Mouse (Mus musculus) cerebellum, adult 9-10 months (tissue): Measurements from ENCODE around the gene Abr.

Experiments
- DNase-seq: peaks from one replicate; pipeline ENCODE4 v3.0.0; 2022

Gene Abr

DNA sequence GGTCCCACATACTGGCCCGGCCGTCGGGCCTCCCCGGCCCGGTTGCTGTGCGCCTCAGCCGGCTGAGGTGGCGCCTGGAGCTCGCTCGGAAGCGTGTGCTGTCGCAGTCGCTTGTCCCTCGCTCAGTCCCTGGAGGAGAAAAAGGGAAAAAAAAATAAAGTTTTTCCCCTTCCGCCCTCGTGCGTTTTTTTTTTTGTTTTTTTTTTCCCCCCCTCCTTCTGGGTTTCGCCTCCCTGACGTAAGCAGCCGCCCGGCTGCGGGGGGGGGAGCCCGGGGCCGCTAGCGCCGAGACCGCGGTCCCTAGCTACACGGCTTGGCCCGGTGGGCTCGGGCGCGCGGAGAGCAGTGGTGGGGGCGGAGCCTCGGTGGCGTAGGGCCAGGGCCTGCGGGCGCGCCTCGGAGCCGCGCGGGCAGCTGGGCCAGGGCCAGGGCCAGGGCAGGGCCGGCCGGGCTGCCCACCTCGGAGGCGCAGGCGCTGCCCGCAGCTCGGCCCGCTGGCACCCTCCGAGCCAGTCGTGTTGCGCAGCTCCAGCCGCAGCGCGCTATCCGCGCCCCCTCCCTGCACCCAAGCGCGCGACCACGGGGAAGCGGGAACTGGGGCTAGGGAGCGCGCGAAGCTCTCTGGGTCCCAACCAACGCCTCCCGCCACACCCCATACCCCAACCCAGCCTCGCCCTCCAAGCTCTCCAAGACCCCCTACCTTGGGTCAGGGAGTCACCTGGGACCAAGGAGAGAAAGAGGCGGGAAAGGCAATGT lies 1.3 kb upstream of the Abr start:
- no peak for DNase-seq

DNA sequence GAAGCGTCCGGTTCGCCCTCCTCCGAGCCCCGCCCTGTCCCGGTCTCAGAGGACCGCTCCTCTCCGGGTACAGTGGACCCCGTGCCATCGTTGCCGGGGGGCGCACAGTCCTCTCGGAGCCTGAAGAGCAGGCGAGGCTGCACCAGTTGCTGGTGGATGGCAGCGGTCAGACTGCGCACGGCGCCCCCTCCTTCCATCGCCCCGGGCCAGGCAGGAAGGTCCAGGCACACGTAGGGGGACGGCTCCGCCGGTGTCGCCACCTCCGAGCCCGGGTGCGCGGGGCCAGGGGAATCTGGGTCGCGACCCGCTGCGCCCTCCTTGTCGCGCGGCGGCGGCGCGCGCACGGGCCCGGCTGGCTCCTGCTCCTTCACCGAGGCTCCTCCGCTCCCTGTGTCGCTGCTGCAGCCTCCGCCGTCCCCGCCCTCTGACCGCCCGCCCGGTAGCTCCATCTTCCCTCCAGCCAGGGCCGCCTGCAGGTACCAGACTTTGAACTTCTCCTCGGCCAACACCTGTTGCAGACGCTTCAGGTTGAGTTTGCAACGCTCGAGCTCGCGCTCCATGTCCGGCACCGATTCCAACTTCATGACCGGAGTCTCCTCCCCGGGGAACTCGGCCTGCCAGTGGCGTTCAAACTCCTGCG lies 572 bp upstream of the Abr start:
- no peak for DNase-seq

GRCm38 (mm10) chr11:76618134-76618533 lies 4.0 kb downstream of the Abr start:
- no peak for DNase-seq

DNA sequence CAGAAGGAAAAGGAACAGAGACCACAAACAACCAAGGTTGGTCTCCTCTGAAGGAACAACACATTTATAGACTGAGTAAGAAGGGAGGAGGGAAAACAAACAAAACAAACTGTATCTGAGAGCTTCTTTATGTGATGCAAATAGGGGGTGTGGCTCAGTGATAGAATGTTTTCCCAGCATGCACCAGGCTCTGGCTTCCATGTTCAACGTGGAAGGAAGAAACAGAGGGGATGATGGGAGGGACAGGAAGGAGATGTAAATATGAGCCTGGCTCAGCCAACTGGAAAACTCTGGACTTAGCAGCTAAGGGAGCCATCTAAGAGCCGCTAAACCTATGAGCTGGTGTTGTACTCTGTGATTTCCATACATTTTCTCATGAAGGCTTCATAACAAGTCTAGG lies 7.9 kb downstream of the Abr start:
- no peak for DNase-seq

- peak; percentile 66 for DNase-seq
Observed at GRCm38 (mm10) chr11:76612638-76613104, 9.4 kb downstream of the Abr start.

- no peak for DNase-seq
Observed at GRCm38 (mm10) chr11:76610948-76611347, 11.2 kb downstream of the Abr start.

GRCm38 (mm10) chr11:76606521-76606920 lies 15.6 kb downstream of the Abr start:
- DNase-seq: no peak

GRCm38 (mm10) chr11:76599219-76599618 lies 22.9 kb downstream of the Abr start:
- DNase-seq: no peak

DNA sequence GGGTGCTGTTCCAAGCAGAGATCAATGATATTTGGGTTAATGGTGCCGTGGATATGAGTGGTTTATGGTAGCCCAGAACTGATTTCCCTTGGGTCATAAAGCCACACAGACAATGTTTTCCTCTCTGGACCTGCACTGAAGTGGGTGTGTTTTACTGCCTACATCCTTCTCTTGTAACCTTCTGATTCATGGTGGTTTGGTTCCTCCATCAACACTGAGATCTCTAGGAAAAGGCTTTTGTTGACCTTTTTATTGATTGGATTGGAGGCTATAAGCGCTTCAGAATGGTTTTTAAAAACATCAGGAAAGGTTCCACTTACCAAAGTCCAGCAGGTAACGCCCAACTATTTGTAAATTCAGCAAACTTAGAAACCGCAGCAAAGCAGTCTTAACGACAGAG lies 23.4 kb downstream of the Abr start:
- no peak for DNase-seq

DNA sequence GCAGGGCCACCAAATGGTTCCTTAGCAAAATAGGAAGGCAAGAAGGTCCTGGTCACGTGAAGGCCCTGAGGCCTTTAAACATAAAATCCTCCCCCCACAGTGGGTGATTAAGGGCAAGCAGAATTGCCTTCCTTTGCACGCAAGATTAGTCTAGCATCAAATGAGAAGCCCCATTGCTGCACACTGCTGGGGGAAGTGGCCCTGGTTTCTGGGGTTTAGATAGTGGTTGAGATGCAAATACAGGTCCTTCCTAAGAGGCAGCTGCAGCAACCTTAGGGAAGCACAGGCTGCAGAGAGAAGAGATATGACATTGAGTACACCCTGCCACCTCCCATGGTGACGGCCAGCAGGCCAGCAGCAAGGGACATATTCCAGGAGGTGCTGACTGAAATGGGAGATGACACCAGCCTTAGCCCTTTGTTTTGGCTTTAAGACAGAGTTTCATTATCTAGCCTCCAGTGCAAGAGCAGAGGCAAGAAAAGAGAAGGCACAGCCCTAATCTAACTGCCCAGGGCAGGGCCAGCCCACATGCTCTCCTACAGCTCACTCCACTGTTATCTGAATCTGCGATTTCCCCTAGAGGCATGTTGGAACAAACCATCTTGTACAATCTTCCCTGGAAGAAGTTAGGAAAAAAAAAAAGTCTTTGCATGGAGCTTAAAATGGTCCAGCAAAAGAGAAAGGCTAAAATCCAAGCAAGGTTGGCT lies 28.3 kb downstream of the Abr start:
- no peak for DNase-seq

DNA sequence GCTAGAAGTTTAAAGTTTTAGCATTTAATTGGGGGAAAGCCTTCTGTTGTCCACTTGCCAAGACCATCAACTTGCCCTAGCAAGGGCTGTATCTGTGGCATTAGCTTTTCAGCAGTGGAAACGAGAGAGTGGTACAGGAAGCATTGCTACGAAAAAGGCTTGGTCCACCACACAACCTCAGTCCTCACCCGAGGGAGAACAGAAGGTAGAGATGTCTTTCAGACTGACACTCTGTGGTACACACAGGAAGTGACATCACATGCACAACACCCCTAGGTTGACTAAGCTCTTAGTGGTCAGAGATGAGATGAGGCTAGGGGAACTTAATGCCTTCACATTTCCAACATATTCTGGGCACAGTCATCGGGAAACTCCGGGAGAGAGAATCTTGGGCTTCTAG lies 32.4 kb downstream of the Abr start:
- no peak for DNase-seq

DNA sequence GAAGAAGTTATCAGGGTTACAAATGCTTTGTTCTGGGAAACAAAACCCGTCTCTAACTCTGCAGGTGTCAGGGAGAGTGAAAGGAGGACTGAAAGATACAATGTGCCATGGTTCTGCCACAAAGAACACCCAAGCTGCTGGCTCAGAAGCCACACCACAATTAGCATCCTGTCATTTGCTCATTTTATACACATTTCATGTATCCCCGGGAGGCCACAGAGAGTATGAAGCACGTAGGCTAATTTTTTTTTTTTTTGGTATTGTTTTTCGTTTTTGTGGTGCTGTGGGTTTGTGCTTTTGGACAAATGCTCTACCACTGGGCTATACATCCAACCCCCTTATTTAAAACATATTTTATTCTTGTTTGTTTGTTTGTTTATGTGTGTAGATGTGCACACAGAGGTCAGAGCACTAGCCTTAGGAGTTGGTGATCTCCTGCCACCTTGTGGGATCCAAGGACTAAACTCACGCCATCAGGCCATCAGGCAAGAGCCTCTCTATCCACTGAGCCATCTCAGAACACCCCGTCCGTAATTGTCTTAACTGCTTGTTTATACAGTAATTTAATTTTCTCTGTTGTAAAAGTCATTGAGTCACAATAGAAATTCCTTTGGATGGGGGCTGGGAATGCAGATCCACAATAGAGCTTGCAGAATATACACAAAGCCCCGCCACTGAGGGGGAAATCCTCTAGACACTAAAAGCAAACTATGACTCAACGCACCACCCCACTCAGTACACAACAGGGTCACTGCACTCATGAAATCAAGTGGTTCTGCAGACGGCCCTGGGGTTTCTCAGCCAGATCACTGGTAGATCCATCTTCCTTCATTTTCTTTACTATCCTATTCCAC lies 33.3 kb downstream of the Abr start:
- no peak for DNase-seq

DNA sequence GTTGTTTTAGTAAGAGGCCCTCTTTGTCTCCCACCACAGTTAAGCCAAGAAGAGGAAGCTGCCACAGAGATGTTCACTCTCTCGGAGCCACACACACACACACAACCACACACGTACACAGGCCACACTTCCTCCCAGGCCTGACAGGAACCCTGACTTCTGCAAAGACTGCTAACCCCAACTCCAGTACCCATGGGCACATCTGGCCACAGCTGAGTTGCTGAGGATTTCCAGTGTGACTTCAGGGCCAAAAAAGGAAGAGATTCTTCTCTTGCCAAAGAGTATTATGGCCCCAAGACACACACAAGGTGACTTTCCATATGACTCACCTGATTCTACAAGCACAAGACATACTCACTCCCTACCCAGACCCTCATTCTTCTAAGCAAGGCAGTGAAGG lies 34.1 kb downstream of the Abr start:
- DNase-seq: no peak

DNA sequence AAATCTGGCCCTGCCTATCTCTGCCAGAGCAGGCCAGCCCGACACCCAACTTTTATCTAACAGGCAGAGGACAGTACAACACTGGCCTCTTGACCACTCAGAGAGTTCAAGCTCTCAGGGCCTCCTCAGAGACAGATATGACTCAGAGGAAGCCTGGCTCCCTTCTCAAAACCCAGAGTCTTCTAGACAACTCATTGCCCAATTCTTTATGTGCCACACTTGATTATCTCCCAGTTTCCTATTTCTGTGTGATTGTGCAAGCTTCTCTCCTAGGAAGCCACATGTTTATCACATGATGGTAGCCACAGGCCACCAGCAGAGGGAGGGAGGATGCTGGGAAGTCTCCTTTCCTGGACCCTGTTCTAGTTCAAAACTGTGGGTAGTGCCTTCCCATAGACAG lies 34.8 kb downstream of the Abr start:
- DNase-seq: no peak

- DNase-seq: no peak
Observed at GRCm38 (mm10) chr11:76586119-76586518, 36.0 kb downstream of the Abr start.

DNA sequence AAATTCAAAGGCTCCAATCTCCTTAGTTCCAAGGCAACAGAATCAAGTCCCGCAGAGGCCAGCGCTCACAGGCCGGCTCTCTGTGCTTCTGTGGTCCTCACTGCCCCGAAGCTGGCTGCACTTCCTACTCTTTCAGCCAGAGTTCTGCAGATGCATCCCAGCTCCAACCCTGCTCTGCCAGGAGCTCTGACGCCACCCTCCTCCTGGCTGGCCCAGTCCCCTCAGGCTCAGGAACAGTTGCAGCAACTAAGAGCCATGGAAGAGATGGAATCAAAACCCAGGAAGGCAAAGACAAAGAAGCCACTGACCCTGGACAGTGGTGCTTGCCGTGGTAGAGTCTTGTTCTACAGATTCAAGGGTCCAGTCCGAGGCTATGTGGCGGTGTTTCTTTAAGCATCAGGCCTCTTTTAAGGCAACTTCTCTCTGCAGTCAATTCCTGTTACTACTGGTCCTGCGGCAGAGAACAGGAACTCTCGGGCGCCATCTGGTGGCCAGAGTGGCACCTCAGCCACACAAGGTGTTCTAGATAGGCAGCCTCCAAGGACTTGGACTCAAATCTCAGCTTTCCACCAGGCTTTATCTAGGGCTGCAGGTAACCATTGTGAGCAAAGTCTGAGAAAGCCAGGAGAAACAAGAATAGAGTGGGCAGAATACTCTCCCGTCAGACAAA lies 44.4 kb downstream of the Abr start:
- DNase-seq: peak; percentile 88

DNA sequence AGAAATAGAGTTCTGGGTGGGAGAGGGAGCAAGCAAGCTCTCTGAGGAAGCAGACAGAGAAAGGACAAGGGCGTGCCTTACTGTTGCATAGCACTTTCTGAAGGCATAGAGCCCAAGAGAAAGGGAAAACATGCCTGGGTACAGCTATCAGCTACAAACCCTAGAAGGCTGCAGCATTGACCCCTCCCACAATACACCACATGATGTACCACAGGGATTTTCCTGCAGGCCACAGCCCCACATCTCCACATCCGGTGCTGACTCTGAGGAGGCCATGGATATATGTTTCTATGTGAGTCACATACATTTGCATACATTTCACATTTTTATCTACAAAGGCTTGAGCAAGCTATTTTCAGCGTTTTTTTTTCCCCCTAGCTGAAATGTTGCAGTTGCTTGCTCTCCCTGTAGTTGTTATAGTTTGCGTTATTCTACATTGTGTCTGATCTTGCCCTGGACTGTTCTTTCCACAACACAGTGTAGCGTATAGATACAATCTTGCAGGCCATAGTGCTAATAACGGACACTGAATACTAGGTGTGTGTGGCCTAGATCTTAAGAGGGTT lies 49.2 kb downstream of the Abr start:
- no peak for DNase-seq

DNA sequence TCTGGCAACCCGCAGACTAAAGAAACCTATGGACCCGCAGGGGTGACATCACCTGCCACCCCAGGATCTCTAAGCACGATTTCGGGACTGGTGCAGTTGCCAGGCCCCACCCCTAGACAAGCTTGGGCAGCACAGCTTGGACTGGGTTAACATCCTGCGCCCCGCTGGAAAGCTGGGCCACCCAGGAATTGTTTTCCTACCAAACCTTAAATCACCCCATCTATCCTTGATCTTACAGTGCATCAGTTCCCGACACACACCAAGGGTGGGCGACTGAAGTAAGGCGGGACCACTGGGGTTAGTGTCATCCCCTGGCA lies 50.5 kb downstream of the Abr start:
- no peak for DNase-seq

GRCm38 (mm10) chr11:76570741-76571612 lies 51.1 kb downstream of the Abr start:
- DNase-seq: no peak

DNA sequence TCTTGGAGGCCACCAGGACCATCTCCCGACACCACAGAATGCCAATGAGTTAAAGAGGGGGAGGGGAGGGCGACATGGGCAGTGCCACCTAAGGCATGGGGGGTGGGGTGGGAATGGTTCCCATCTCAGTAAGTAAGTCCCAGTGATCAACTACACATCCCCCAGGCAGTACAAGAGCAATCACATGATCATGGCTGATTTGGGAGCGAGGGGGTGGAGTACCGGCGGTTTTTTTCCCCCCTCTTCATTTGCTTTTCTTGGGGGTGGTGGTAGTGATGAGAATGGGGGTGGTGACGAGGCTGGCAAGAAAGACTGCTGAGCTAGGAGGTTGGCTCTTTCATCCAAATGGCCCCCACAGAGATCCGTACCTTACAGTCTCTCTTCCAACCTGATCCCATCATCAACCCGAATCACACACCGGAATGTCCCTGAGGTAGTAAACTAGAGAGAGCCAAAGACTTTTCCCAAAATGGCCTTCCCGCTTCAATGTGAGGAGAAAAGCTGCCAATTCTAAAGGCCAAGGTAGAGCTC lies 51.8 kb downstream of the Abr start:
- DNase-seq: no peak

- no peak for DNase-seq
Observed at GRCm38 (mm10) chr11:76569436-76569835, 52.7 kb downstream of the Abr start.
